Mouse (Mus musculus) WW6 (cell line): ENCODE measurements around the gene Trpv6.

ENCODE experiments used
- DNase-seq: peaks from one replicate; pipeline ENCODE4 v3.0.0-alpha.2; 2013; ENCODE audit warnings: low read depth, low spot score

The Trpv6 gene

DNA sequence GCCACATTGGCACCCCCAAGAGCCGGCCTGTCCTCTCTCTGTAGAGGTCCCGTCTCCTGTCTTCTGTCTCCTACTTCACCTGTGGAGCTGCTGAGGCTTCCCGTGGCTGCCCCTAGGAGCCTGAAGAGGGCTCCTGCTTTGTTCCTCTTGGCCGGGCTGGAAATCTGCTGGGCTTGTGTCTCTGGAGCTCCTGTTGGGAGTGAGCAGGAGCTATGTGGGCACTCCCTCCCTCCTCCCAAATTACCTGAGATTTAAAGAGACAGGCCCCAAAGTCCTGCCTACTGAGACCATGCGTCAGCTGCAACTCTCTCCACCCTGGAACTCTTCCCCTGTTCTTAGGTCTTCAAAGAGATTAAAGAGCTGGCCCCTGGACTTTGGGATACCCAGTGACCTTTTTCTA lies at the start of gene Trpv6:
Trpv6 (minus strand) TSS at position 228 of the 400 bp plus-strand sequence.
- DNase-seq, result no peak

- no peak for DNase-seq
These were observed 49.4 kb upstream of the Trpv6 start for GRCm38 (mm10) chr6:41685596-41685995.

DNA sequence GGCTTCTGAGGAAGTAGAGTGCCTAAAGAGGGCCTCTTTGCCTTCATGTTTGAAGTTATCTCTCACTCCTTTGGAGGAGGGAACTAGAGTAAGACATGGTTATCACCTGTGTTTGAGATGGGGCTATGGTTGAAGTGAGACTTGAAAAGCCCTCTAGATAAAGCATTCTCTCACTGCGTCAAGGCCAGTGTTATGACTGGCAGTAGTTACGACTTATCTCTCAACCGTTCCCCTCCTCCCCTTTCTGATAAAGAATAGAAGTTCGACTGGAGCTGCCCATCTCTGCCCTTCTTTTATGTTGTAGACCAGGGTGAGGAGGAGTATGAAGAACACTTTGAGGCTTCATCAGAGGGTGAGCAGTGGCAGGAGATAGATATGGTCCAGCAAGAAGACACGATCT lies 48.7 kb upstream of the Trpv6 start:
- DNase-seq, result no peak

GRCm38 (mm10) chr6:41684131-41684530 lies 47.9 kb upstream of the Trpv6 start, which contains the start of gene Llcfc1:
Llcfc1 (plus strand) TSS chr6:41684431.
- DNase-seq, result no peak

- DNase-seq, result no peak
These were observed 45.5 kb upstream of the Trpv6 start for GRCm38 (mm10) chr6:41681656-41682055.

DNA sequence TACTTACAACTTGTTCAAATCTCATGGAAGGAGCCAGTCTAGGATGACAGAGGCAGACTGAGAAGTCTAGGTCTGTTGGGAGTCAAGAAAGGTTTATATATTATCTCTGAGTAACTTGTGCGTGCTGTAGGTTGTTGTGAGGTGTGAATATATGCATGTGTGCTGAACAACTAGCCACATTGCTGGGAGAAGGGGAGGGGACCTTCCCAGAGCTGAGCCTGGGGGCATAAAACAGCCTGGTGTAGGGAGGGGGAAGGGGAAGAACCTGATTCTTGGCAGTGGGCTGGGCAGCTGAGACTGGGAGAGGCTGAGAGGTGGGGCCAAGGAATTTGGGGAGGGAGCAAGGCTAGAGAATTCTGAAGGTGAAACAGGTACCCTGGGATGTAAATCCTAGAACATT lies 44.5 kb upstream of the Trpv6 start, which contains the start of gene Trpv5:
Trpv5 (minus strand) TSS at position 101 of the 400 bp plus-strand sequence.
- no peak for DNase-seq

DNA sequence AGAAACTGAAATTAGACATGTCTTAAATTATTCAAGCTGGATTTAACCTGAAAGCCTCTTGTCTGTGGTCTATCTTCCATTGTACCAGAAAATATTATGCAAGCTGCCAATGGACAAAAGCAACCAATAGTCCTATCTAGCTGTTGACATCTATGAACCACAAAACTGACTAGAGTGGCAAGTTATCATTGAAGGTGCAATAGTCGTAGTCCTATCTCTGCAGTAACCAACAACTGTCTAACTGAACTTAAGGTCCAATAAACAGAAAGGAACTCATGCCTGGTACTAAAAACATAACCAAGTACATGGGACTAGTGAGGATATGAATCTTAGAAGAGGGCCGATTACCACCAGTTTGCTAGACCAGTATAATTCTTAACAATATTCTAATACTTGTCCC lies 40.3 kb upstream of the Trpv6 start:
- DNase-seq, result no peak

DNA sequence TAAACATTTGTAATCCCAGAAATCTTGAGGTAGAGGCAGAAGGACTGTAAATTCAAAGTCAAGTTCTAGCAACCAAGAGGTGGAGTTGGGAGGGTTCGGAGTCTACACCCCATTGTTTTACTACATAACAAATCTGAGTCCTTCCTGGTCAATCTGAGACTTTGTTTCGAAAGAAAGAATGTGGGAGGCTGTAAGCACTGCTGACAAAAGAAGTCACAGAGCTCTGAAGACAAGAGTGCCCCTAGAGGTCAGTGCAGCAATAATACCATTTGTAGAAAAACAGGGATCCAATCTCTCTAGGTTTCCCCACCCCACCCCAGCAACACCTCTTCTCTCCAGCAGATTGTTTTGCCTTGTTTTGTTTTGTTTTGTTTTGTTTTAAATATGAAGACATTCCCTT lies 26.1 kb upstream of the Trpv6 start:
- DNase-seq, result peak; percentile 14

DNA sequence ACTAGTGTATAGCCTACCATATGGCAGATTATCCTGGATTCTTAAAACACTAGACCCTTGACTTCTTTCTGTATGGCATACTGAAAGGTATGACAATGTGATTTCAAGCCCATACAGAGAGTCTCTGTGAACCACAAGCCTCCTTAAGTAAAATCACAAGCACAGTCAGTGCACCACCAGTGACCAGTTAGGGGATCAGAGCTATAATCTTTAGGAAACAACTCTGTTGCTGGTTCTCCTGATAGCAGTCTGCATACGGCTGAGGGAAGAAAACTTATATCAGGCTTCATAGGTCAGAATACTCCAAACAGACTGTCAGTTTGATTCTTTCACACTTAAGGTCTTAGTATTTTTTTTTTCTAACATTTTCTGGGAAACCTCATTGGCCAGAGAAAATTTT lies 22.3 kb upstream of the Trpv6 start:
- no peak for DNase-seq

DNA sequence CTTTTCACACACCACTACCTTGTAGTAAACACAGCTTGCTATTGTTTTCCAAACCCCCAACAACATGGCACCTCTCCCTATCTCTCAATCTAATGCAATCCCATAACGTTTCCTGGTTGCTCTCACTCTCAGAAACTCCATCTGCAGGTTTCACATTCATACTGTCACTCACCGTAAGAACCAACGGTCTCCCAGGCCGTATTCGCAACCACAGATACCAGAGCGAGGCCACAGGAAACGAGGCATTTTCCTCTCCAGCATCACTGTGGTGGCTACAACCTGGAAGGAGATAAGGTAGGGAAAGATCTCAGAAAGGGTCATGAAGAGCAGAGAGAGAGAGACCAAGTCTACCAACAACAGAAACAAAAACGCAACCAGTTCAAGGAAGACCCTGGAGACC lies 18.4 kb upstream of the Trpv6 start:
- no peak for DNase-seq

GRCm38 (mm10) chr6:41653173-41653572 lies 17.0 kb upstream of the Trpv6 start:
- no peak for DNase-seq

DNA sequence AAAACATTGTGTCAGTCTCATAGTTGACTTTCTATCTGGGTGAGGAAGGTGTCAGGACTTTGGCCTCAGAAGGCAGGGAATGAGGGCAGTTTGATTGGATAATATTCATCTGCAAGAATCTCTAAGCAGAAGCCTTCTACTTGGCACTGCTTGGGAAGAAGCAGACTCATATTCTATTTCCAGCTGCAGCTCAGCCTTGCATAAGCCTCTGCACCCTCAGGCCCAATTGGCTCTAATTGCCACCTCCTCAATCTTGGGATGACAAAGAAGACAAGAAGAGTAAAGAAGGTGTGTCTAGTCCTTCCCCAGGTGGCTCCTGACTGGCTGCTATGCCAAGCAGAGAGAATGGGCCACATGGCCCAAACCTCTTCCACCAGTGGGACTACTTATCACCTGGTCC lies 10.5 kb upstream of the Trpv6 start:
- DNase-seq, result no peak

- DNase-seq, result no peak
These were observed 10.0 kb upstream of the Trpv6 start for GRCm38 (mm10) chr6:41646220-41646619.

DNA sequence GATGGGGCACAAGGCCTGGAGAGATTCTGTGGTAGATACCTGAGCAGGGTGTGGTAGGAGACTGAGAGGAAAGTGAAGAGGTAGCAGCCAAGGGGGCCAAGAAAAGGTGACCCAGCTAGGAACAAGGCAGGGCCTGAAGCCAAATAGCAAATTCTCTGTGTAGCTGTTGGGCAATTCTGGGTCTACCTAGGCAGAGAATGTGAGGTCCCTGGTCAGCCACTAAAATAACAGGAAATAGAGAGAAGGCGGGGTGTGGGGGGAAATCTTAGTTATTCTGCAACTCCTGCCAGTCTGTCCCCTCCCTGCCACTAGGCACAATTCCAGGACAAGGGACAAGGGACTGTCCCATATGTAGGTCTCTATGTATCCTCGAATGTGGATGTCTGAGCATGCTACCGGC lies 7.0 kb upstream of the Trpv6 start:
- DNase-seq, result no peak

DNA sequence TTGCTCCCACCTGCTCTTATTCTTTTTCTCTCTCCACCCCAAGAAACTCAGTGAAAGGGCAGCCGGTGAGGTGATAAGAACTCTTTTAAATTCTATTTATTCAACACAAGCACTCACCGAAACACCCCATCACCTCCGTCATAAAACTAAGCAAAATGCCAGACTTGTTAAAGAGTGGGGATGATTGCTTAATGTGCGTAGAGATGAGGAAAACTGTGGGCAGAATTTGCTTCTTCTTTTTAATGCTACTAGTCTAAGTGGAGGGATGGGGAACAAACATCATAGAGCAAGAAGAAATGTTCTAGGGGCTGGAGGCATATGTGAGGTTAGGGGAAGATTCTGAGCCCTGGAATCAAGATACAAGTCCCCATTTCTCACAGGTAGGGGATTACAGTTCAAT lies 6.6 kb upstream of the Trpv6 start:
- DNase-seq, result no peak

DNA sequence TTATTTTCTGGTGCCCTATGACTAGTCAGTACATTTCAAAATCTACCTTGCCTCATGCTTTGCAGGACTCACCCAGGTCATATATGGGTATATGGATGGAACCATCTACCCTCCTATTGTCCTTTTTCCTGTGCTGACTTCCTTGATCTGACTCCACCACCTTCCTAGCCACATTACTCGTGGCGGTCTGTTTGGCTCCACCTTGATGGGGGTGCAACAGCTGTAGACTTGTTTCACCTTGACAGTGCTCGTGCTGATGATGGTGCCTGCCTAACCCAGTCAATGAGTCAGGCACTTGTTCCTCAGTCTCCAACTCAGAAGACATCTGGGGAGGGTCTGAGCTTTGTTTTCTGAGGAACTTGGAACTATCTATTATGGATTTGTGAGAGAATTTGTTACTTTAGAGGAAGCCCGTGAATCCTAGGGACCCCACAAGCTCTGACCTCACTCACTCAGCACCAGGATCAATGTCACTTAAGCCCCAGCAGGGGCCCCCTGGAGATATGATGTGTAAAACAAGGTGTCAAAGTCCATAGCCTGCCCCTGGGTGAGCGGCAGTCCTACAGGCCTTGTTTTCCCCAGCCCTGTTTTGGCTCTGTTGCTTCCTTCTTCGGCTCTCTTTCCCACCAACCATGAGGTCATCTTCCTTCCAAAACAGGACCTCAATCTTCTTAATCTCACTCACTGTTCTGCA lies 5.1 kb upstream of the Trpv6 start:
- DNase-seq, result no peak

DNA sequence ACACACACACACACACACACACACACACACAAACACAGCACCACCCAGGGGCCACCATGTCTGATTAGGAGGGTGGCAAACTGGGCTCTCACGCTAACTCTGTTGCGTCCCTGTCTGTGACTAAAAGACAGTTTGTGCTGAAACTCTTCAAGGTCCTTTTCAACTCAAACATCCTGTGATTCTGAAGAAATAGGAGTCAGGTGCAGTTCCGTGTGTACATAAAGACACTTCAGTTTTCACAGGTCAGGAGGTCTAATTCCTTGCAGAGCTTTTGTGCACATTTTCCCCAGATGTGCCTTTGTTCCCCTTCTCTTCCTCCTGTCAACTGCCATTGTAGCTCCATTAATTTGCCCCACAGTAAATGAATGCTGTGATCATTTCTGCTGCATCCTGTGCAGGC lies 4.2 kb upstream of the Trpv6 start:
- DNase-seq, result no peak

DNA sequence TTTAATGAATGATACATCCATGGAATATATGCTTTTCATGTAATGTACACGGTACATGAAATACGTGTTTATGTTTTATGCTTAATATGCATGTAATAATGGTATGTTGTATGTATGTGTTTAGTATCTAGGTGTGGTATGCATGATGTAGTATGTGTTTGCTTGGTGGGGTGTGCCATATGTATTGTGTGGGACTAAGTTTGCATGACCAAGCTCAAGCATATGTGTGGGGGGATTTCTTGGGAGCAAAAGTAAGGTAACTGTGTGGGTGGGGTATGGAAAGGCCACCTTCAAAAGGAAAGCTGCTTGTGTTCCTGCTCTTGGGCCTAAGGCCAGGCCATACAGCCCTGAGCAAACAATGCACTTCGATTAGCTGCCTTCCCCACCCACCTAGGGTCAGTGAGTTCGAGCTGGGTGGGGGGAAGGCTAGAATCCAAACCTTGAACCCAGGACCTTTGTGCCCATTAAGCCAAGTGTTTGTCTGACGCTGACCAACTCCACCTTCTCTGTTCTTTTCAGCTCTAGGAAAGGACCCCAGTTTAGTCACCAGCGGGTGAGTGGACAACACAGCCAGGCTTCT lies 1.8 kb upstream of the Trpv6 start:
- DNase-seq, result no peak

DNA sequence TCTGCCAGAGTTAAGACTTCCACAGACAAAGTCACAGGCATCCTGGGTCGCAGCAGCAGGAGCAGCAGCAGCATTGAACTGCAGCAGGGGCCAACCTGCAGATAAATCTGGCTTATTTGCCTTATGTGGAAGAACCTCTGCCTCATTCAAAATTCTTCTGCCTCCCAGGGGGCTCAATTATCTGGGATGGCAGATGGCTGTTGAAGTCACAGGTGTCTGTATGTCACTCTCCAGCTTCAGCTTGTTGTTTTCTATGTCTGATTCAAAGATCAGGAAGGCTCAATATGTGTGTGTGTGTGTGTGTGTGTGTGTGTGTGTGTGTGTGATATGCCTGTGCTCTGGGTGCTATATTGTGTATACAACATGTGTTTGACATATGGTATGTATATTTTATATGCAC lies 1.2 kb upstream of the Trpv6 start:
- DNase-seq, result no peak

DNA sequence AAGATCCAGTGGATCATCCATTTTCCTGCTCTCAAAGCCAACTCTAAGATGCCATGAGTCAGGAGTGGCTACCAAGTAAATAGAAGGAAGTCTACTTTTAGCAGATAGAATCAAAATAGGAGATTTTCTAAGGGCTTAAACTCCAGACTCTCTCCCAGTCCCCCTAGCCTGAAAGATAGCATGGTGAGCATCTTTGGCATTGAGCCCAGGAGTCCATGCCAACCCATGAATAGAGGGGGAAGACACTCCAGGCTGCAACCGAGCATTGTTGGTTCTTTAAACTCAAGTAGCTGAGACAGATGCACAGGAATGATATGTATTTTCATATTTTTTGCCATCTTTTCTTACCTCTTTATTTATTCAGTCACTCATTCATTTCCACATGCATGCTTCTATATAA lies 994 bp downstream of the Trpv6 start:
- DNase-seq, result no peak

DNA sequence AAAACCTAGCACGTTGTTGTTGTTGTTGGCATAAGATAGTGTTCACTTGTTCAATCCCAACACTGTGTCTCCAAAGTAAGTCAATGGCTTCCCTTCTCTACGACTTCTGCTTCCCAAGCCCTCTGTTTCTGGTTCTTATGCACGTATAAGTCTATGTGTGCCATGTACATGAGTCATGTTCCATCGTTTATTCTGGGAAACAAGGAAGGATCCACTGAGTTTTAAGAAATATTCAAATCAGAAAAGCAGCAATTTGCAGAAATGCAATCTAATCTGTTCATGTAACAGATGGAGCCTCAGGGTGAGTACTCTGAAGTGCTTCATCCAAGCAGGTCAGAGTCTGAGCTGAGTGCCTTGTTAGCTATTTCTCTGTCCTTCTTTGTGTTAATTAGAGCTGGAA lies 4.7 kb downstream of the Trpv6 start:
- DNase-seq, result no peak

DNA sequence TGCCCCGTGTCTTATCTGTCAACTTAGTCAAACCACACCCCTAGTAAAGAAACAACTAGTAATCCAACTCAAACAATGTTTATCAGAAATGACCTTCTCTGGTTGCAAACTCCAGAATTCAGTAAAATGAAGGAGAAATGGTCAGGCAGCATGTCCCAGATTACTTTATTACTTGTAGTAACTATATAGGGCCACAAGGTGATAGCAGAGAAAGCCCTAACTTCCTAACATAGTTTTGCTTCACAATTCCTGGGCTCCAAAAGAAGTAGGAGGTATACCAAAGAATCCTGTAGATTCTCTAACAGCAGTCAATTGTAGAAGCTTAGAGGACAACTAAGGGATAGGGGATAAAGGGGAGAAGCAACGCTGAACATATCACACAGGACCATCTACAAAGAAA lies 5.4 kb downstream of the Trpv6 start:
- no peak for DNase-seq

DNA sequence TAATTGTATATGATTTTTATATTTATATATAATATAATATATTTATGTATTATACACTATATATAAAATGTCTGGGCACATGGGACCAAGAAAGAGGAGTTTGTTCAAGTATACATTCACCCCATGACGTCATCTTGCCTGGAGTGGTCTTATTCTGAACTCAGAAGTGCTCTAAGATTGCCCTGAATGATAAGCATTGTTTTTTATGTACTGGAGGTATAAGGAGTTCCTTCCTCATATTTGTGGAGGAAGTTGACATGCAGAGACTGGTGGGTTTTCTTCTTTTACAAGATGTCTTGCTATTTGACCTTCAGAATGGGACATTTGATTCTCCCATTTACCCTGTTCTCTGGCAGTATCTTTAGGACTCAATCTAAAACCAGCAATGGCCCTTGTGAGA lies 8.0 kb downstream of the Trpv6 start:
- DNase-seq, result no peak

- peak; percentile 26 for DNase-seq
These were observed 13.5 kb downstream of the Trpv6 start for GRCm38 (mm10) chr6:41622661-41623060.
